Mouse (Mus musculus) mouse embryonic stem cell (cell line): ENCODE measurements around the gene Mxra8.

Experiments
- in situ Hi-C, 2 experiments: fragments of 300-500 bp; cut with MboI; formaldehyde crosslinking; loops; 1 replicate in 1 of 2; 3 replicates in 1 of 2; pipeline ENCODE4 v1.14.3; 2019 to 2020; ENCODE audit warnings: low sequenced_read_pairs in 2 of 2, low pct_unique_long_range_greater_than_20kb in 1 of 2, mixed read lengths in 1 of 2; ENCODE audit not compliant: unreplicated experiment in 1 of 2

Mxra8 gene

DNA sequence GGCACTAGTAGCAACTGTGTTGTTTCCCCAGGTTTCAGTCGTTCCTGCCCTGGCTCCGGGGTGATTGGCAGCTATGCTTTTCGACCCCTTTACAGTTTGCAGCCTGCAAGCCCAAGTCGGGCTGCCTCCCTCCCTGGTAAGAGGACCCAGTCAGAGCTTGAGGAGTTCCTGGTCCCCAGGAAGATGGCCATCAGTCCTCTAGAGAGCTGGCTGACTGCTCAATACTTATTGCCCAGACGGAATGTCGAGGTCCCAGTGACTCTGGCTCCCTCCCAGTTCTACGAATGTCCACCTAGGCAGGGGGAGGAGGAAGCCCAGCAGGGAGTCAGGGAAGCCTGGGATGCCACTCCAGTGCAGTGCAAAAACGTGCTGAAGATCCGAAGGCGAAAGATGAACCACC lies 7.2 kb upstream of the Mxra8 start:
- in situ Hi-C loops, result no loop called here

GRCm38 (mm10) chr4:155833234-155833633 lies 6.2 kb upstream of the Mxra8 start:
- in situ Hi-C loops, result no loop called here

GRCm38 (mm10) chr4:155833836-155834235 lies 5.6 kb upstream of the Mxra8 start:
- in situ Hi-C loops, result no loop called here

GRCm38 (mm10) chr4:155837404-155838010 lies 2.0 kb upstream of the Mxra8 start:
- in situ Hi-C loops, result no loop called here

GRCm38 (mm10) chr4:155838187-155839153 lies 1.0 kb upstream of the Mxra8 start:
- in situ Hi-C loops, result no loop called here

DNA sequence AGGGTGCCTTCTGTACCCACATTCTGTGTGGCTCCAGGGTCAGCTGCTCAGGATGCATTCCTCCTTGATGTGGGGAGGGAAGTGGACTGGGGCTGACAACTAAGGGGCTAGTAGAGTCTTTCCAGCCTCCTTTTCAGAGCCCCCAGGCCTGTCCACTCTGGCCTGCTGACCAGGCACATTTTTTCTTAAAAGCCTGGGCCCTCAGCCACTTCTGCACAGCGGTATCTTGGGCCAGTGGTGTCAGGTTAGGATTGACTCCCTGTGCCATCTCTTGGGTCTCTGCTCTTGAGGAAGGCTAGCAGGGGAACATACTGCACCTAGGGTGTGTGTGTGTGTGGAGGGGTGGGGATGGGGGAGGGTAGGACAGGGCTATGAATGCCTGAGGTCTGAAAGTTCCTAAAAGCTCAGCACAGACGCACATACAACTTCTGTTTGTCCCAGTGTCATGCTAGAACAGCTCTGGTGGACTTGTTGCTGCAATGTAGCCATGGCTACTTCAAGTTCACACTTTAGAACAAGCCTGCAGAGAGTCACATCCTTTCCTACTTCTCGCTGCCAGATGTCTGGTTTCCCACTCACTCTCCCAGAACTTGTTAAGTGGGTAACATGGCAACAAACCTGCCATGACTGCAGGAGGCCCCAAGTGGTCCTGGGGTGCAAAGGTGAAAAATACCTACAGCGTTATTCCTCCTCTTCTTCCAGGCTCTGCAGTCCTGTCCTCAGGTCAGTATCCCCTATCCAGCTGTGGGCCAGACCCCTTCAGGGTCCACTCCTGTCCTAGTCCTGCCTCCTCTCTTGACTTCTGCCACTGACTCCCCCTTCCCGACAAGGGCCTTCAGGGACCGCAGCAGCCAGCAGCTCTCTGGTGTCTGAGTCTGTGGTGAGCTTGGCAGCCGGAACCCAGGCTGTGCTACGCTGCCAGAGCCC lies 859 bp downstream of the Mxra8 start:
- in situ Hi-C loops, result no loop called here

- in situ Hi-C loops, result no loop called here
These were observed 1.5 kb downstream of the Mxra8 start for GRCm38 (mm10) chr4:155841003-155841454.

DNA sequence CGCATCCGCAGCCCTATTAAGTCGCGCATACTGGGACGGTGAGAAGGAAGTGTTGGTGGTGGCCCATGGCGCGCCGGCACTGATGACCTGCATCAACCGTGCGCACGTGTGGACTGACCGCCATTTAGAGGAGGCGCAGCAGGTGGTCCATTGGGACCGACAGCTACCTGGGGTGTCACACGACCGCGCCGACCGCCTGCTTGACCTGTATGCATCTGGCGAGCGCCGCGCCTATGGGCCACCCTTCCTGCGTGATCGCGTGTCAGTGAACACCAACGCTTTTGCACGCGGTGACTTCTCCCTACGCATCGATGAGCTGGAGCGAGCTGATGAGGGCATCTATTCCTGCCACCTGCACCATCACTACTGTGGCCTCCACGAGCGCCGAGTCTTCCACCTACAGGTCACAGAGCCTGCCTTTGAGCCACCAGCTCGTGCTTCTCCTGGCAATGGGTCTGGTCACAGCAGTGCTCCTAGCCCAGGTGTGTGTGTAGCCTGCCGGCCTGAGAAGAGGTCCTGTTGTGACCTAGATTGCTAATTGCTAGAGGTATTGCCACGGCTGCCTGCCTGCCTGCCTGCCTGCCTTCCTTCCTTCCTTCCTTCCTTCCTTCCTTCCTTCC lies 2.3 kb downstream of the Mxra8 start:
- in situ Hi-C loops, result no loop called here

GRCm38 (mm10) chr4:155843231-155843630 lies 3.8 kb downstream of the Mxra8 start:
- in situ Hi-C loops, result no loop called here

- in situ Hi-C loops, result no loop called here
These were observed 7.5 kb downstream of the Mxra8 start, which contains the start of gene Dvl1 for GRCm38 (mm10) chr4:155846871-155847578. Gene Dvl1, plus strand, starts transcription at chr4:155847402.

DNA sequence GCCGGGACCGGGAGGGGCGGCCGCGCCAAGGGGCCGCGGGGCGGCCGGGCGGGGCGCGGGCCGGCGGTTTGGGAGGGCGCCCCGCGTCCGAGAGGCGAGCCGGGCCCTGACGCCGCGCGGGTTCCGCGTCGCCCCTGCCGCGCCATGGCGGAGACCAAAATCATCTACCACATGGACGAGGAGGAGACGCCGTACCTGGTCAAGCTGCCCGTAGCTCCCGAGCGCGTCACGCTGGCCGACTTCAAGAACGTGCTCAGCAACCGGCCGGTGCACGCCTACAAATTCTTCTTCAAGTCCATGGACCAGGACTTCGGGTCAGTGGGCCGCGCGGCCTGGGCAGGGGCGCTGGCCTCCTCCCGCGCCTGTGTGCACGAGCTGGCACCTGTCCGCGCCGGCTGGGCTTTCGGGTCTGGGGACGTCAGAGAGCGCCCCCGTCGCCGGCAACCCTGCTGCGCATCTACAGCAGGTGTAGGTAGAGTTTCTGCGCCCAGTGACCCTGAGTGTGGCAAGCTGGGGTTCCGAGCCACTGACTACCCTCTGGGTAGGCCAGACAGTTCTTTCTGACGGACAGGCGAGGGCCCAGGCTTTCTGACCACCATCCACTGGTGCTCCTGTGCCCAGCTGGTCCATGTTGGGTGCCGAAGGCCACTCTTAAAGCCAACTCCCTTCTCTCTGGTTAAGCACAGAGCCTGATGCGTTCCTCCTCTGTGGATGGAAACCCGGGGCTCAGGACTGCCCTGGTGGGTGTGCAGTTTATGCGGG lies 8.3 kb downstream of the Mxra8 start:
- in situ Hi-C loops, result no loop called here

DNA sequence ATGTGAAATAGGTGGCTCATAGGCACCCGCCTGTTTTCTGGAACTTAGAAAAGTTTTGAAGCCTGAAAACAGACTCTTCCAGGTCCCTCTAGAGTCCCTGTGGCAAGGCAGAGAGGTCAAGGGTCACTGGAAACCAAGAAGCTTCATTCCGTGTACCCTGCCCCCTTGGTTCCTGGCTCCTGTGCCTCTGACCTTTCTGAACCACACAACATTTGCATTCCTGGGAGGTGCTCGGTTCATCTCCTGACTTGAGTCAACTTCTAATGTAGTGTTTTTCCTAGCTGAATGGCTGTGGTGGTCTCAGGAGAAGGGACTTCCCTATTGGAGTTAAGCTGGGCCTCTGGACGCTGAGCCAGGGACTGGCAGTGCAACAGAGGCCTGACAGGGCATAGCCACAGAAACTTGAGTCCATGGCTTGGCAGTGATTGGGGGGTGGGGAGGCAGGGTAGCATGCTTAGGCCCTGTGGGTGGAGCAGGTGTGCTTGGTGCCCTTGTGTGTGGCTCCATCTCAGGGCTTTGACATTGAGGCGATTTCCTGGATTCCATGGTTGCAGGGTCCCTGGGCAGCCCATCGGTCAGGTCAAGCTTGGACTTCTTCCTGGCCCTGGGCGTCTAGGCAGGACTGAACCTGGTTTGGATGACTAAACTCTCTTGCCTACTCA lies 9.1 kb downstream of the Mxra8 start:
- in situ Hi-C loops, result no loop called here

DNA sequence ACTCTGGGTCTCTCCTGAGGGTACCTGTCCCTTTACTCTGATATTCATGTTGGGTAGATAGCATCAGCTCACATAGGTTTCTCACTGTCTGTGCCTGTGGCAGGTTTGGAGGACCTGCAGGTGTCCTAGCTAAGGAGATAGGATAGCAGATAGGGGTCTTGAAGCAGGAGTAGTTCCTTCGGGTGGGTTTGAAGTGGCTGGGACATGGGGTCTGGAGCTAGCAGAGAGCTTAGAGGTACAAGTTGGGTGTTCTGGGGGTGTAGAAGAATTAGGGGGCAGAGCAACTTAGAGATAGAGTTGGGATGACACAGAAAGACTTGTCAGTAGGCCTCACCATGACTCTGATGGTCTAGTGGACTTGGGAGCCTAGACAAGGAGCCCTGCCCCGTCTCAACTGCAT lies 9.9 kb downstream of the Mxra8 start:
- in situ Hi-C loops, result no loop called here

DNA sequence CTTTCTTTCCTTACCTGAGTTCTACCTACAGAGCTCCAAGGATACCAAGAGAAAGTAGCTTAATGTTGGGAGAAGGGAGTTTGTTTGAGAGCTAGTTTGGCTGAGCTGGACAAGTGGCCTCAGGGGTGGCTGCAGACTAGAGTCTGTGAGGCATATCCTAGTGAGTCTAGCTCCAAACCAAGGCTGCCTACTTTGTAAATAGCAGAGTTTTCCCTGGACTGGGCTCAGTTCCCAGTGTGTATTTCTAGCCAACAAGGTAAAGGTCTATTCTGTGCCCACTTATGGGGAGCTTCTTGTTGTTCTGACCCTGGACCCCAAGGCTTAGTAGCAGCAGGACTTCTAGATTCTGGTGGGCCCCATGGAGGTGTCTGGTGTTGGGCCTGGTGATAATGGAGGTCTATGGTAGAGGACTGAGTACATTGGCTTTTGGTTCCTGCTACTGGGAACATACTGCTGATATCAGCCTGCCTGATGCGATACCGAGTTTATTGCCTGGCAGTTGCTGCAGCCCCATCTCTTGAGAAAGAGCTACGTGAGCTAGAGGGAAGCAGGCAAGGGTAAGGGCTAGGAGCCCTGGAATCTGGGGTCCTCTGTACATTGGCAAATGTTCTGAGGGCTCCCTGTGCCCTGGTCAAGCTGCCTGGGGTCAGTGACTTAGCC lies 10.4 kb downstream of the Mxra8 start:
- in situ Hi-C loops, result no loop called here

DNA sequence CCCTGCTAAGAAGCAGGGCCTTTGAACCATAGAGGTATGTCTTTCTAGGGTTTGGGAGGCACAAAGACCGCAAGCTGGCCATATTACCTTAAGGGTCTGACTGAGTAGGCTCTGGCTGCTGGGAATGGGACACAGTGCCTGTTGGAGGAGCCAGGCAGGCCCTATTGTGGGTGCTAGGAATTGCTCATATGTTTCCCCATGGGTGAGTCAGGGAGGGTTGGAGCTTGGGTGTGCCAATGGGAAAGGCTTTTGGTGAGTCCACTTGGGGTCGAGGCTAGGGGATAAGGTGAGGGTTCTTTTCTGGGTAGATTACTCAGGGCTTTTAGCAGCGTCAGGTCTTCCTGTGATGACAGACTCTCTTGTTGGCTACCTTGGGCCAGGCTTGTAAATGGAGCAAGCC lies 11.9 kb downstream of the Mxra8 start:
- in situ Hi-C loops, result no loop called here

GRCm38 (mm10) chr4:155851951-155852411 lies 12.5 kb downstream of the Mxra8 start:
- in situ Hi-C loops, result no loop called here
